Mouse (Mus musculus) frontal cortex, postnatal 25 days (tissue): ENCODE measurements around the gene Ntrk2.

Source experiments
- DNase-seq, 2 experiments: peaks; one replicate each; pipeline ENCODE4 v3.0.0; 2022; ENCODE audit warnings: low spot score in 2 of 2

Gene Ntrk2

GRCm38 (mm10) chr13:58924486-58924885 lies 118.1 kb downstream of the Ntrk2 start:
- no peak for DNase-seq

- DNase-seq: no peak
These were observed 120.8 kb downstream of the Ntrk2 start for GRCm38 (mm10) chr13:58927186-58927585.

DNA sequence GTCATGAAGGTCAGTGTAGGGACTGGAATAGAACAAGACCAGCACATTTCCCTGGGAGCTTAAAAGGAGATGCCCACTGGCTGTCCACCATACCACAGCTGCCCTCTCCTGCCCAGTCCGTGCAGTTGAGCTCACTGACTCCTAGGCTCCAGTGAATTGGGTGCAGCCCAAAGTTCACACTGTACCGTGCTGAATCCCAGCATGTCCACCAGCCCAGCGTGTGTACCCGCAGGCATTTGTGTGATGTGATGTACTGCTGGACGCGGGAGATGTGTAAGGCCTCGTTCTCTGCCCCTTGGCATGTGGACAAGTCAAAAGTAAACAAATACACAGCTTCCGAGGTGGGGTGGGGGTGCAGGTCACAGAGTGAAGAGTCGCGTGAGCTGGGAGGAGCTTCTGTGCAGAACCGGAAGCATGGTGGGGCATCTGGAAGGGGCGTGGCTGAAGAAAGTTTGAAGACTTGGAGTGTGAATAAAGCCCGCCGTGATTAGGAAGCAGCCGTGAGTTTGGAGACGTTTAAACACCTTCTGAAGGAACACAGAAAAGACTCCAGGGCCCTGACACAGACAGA lies 121.4 kb downstream of the Ntrk2 start:
- DNase-seq: no peak

- no peak for DNase-seq
These were observed 122.5 kb downstream of the Ntrk2 start for GRCm38 (mm10) chr13:58928668-58929436.

- no peak for DNase-seq
These were observed 123.8 kb downstream of the Ntrk2 start for GRCm38 (mm10) chr13:58930161-58930560.

- no peak for DNase-seq
These were observed 126.8 kb downstream of the Ntrk2 start for GRCm38 (mm10) chr13:58933126-58933525.

- DNase-seq: no peak
These were observed 128.3 kb downstream of the Ntrk2 start for GRCm38 (mm10) chr13:58934576-58935110.

DNA sequence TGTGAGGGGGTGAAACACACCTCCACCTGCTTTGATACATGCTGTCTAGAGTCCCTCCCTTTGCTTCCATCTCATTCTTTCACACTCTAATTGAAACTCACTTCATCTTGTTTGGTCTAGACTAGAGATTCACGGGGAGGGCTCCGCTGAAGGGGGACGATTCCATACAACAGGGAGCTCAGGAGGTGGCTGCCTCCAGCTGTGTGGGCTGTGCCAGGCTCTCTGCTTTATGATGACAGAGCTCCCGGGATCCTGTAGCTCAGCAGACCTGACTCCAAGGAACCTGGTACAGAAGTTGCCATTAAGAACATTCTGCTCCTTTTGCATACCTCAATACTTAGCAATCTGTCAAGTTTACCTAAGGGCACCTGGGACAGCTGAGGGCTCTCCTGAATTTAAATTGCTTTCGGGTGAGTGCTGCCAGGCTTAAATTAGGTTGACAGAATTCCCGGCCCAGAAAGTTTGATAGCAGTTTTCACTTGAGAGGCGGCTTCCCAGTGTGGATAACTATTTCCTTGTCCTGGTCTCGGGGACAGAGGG lies 129.7 kb downstream of the Ntrk2 start:
- no peak for DNase-seq

- no peak for DNase-seq
These were observed 131.5 kb downstream of the Ntrk2 start for GRCm38 (mm10) chr13:58937884-58938283.

DNA sequence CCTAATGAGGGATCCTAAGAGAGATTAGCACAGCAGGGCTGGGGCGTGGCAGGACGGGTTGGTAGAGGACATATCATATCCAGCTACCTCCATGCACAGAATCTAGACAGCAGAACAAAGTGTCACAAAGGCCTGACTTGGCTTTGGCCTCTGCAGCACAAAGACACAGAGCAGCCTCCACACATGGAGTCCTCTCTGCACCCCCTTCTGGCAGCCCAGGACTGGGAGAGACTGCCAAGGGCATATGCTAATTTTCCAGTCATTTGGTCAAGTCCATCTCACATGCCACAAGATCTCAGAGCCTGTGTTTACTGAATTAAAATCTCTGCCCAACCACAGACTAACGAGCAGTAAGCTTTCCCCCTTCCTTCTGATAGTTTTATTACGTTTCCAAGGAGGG lies 132.1 kb downstream of the Ntrk2 start:
- DNase-seq: no peak

DNA sequence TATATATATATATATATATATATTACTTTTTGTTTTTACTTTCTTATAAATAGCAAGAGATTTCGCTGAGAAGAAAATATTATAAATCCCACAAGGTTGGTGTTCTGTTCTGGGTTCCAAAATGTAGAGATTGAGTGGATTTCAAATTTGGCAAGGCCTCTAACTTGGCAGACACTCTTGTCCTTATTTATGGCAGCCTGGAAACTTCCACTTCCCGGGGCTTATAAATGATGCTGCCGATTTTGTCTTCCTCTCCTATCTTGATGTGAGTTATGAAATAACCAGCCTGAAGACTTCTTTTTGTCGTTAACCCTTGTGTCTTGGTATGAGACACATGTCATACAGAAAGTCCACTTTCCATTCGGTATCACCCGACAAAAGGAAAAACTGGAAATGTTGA lies 133.8 kb downstream of the Ntrk2 start:
- no peak for DNase-seq

DNA sequence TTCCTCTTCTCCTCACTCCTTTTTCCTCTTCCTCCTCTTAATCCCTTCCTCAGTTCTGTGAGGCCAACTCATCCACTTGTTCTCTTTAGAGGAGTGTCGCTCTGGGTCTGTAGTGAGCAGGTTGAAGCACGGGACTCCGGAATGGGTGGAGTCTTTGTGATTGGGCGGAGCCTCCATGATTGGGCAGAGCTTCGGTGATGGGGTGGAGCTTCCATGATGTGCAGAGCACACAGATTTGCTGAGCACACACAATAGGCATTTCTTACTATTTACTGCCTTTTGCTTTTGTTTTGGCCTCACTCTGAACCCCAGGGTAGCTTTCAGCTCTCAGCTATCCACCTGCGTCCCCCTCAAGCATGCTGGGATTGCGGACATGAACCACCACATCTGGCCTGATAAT lies 134.4 kb downstream of the Ntrk2 start:
- no peak for DNase-seq

DNA sequence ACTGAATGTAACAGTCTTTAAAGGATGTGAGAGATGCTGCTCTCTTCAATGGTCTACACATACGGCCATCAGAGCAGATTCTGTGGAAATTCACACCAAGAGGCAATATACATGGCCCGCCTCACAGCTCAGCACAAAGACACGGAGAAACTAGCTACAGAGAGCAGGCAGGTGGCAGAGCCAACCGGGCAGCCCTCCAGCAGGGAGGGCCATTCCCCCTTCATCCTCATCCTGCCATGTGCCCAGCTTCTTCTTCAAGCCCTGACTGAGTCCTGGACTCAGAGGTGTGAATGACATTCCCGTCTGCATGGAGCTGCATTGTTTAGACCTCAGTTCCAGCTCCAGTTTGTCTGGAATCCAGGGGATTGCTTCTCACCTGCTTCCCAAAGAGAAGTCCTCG lies 139.4 kb downstream of the Ntrk2 start:
- DNase-seq: no peak

- DNase-seq: no peak
These were observed 140.2 kb downstream of the Ntrk2 start for GRCm38 (mm10) chr13:58946589-58946988.

DNA sequence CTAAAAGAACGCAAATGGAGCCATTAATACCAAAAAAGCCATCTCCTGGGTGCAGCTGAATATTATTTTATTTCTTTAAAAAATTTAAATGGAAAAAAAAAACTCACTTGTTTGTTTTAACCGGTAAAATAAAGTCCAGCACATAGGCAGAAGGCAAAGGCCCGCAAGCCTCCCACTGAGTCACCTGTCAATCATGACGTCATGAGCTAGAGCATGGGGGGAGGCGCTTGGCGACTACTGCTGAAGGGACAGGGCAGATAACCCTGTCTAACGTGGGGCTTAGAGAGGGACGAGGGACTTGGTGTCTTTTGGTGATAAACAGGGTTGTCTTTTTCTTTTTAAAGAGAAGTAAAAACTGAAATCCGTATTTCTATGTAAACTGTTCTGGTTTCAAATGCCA lies 140.7 kb downstream of the Ntrk2 start:
- no peak for DNase-seq

- no peak for DNase-seq
These were observed 148.0 kb downstream of the Ntrk2 start for GRCm38 (mm10) chr13:58954331-58954730.

DNA sequence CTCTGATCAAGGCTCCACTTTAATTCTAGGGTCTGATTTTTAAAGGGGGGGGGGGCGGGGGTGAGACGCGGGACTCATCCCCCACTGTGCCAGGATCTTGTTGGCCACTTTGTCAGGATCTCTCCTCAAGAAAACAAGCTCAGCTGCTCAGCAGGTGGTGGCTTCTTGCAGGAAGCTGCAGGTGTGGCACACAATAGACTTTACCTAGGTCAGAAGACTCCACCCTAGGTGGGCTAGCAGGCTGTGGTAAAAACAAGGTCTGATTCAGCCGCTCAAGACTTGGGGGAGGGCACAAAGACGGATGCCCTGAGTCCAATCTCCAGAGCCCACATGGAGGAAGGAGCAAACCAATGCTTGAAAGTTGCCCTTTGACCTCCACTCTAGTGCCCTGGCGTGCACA lies 148.4 kb downstream of the Ntrk2 start:
- no peak for DNase-seq

GRCm38 (mm10) chr13:58955237-58955777 lies 148.9 kb downstream of the Ntrk2 start:
- no peak for DNase-seq

GRCm38 (mm10) chr13:58958171-58958904 lies 152.0 kb downstream of the Ntrk2 start:
- DNase-seq: no peak

GRCm38 (mm10) chr13:58960321-58960720 lies 154.0 kb downstream of the Ntrk2 start:
- no peak for DNase-seq

DNA sequence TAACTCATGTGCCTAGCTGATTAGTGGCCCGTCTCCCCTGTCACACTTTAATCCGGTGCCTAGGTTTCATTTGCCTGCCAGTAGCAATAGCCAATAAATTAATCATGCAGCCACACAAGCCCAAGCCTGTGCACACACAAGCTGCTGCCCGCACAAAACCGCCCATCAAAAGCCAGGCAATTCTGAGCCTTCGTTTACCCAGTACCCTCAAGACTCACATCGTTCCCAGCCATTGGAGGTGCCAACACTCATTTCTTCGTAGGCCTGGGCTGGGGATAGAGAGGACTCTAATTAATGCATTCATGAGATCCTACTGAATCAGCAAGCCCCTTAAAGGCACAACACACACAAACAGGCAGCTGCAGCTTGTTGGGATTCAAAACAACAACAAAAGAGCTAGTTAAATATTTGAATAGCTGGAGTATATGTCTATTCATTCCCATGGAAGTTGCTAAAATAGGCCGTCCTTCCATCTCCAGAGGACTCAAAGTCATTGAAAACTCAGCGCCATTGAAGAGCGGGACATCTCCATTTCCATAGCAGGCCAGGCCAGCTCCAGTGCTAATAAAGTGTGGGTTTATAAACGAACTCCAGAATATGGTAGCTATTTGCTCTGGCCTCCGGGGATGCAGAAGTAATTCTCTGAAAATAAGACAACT lies 158.5 kb downstream of the Ntrk2 start:
- DNase-seq: no peak

- no peak for DNase-seq
These were observed 159.5 kb downstream of the Ntrk2 start for GRCm38 (mm10) chr13:58965826-58966225.
